Mouse (Mus musculus): ENCODE data around the gene Arhgap24. TPM values are rescaled to one million over a fixed set of nuclear protein-coding genes. Genes with fewer than 3 reads are reported as not detected.

The Arhgap24 gene
- polyA plus RNA-seq, 1 experiment: 12.5 TPM

GRCm38 (mm10) chr5:102777852-102778251 lies 296.7 kb downstream of the Arhgap24 start:
- no peaks in the 10 kb centered on the region for H3K27me3 ChIP-seq (ENCODE audit: control insufficient read depth, insufficient read depth, insufficient read length)
- no peak overlapping the region for H3K4me3 ChIP-seq
- H3K36me3 ChIP-seq (ENCODE audit: control insufficient read depth, insufficient read depth): no peaks in the 10 kb centered on the region
- H3K4me2 ChIP-seq (ENCODE audit: low read depth): peak overlapping the region; percentile 41
- H3ac ChIP-seq (ENCODE audit: control insufficient read depth, insufficient read length): no peak overlapping the region
- no peaks in the 10 kb centered on the region for H3K79me2 ChIP-seq (ENCODE audit: control insufficient read depth, insufficient read depth)
- TF ChIP-seq SRF (IDR thresholded peaks at IDR 0.05; ENCODE audit: control insufficient read depth, insufficient read length, low read depth) (no peak), MAX (IDR thresholded peaks at IDR 0.05; ENCODE audit: low read depth) (no peak), MYOG (IDR thresholded peaks at IDR 0.05; ENCODE audit: control insufficient read depth in 1 of 3, insufficient read depth in 1 of 3, insufficient read length in 2 of 3, low read depth in 2 of 3) (no peak), POLR2AphosphoS2 (IDR thresholded peaks at IDR 0.05; ENCODE audit: insufficient read length, low read depth) (no peak), CEBPB (IDR thresholded peaks at IDR 0.05; ENCODE audit: insufficient read depth, poor library complexity, severe bottlenecking) (no peak), POLR2A (IDR thresholded peaks at IDR 0.05; ENCODE audit: insufficient read length, low read depth) (no peak), REST (IDR thresholded peaks at IDR 0.05; ENCODE audit: insufficient read depth, insufficient read length) (no peak), MYOD1 (IDR thresholded peaks at IDR 0.05; ENCODE audit: control insufficient read depth in 1 of 3, insufficient read length in 2 of 3, low read depth in 2 of 3) (no peak), E2F4 (IDR thresholded peaks at IDR 0.05; ENCODE audit: insufficient read depth) (no peak), TCF3 (IDR thresholded peaks at IDR 0.05; ENCODE audit: insufficient read length, low read depth) (no peak), TCF12 (IDR thresholded peaks at IDR 0.05; ENCODE audit: insufficient read depth, poor library complexity, severe bottlenecking) (no peak)

- Histone ChIP-seq H3ac (ENCODE audit: control insufficient read depth, insufficient read length) (no peak overlapping the region), H3K27me3 (ENCODE audit: control insufficient read depth, insufficient read depth, insufficient read length) (no peaks in the 10 kb centered on the region), H3K36me3 (ENCODE audit: control insufficient read depth, insufficient read depth) (no peaks in the 10 kb centered on the region), H3K4me2 (ENCODE audit: low read depth) (peak overlapping the region; percentile 41), H3K4me3 (no peak overlapping the region), H3K79me2 (ENCODE audit: control insufficient read depth, insufficient read depth) (no peaks in the 10 kb centered on the region)
- TF ChIP-seq TCF3 (IDR thresholded peaks at IDR 0.05; ENCODE audit: insufficient read length, low read depth) (no peak), POLR2AphosphoS2 (IDR thresholded peaks at IDR 0.05; ENCODE audit: insufficient read length, low read depth) (no peak), REST (IDR thresholded peaks at IDR 0.05; ENCODE audit: insufficient read depth, insufficient read length) (no peak), USF1 (IDR thresholded peaks at IDR 0.05; ENCODE audit: low read depth) (no peak), CEBPB (IDR thresholded peaks at IDR 0.05; ENCODE audit: insufficient read depth, poor library complexity, severe bottlenecking) (no peak), MYOG (IDR thresholded peaks at IDR 0.05; ENCODE audit: control insufficient read depth in 1 of 3, insufficient read depth in 1 of 3, insufficient read length in 2 of 3, low read depth in 2 of 3) (no peak), MYOD1 (IDR thresholded peaks at IDR 0.05; ENCODE audit: control insufficient read depth in 1 of 3, insufficient read length in 2 of 3, low read depth in 2 of 3) (no peak), SRF (IDR thresholded peaks at IDR 0.05; ENCODE audit: control insufficient read depth, insufficient read length, low read depth) (no peak), E2F4 (IDR thresholded peaks at IDR 0.05; ENCODE audit: insufficient read depth) (no peak), TCF12 (IDR thresholded peaks at IDR 0.05; ENCODE audit: insufficient read depth, poor library complexity, severe bottlenecking) (no peak), MAX (IDR thresholded peaks at IDR 0.05; ENCODE audit: low read depth) (no peak), POLR2A (IDR thresholded peaks at IDR 0.05; ENCODE audit: insufficient read length, low read depth) (no peak)
These were observed 297.1 kb downstream of the Arhgap24 start for GRCm38 (mm10) chr5:102778253-102778652.

- Histone ChIP-seq H3K79me2 (ENCODE audit: control insufficient read depth, insufficient read depth) (no peaks in the 10 kb centered on the region), H3ac (ENCODE audit: control insufficient read depth, insufficient read length) (no peak overlapping the region), H3K27me3 (ENCODE audit: control insufficient read depth, insufficient read depth, insufficient read length) (no peaks in the 10 kb centered on the region), H3K4me2 (ENCODE audit: low read depth) (peak overlapping the region; percentile 7), H3K4me3 (no peak overlapping the region), H3K36me3 (ENCODE audit: control insufficient read depth, insufficient read depth) (no peaks in the 10 kb centered on the region)
- TF ChIP-seq TCF3 (IDR thresholded peaks at IDR 0.05; ENCODE audit: insufficient read length, low read depth): peak; percentile 73
- peak; percentile 93 for TF ChIP-seq TCF12 (IDR thresholded peaks at IDR 0.05; ENCODE audit: insufficient read depth, poor library complexity, severe bottlenecking)
- no peak for TF ChIP-seq POLR2A (IDR thresholded peaks at IDR 0.05; ENCODE audit: insufficient read length, low read depth)
- no peak for TF ChIP-seq MAX (IDR thresholded peaks at IDR 0.05; ENCODE audit: low read depth)
- TF ChIP-seq POLR2AphosphoS2 (IDR thresholded peaks at IDR 0.05; ENCODE audit: insufficient read length, low read depth): no peak
- TF ChIP-seq MYOG (IDR thresholded peaks at IDR 0.05; ENCODE audit: control insufficient read depth in 1 of 3, insufficient read depth in 1 of 3, insufficient read length in 2 of 3, low read depth in 2 of 3): peak; percentile 61 to 95 (median 77)
- peak; percentile 14 to 97 (median 94) for TF ChIP-seq MYOD1 (IDR thresholded peaks at IDR 0.05; ENCODE audit: control insufficient read depth in 1 of 3, insufficient read length in 2 of 3, low read depth in 2 of 3)
These were observed 302.4 kb downstream of the Arhgap24 start for GRCm38 (mm10) chr5:102783585-102783984.

GRCm38 (mm10) chr5:102786123-102786522 lies 304.9 kb downstream of the Arhgap24 start:
- Histone ChIP-seq H3K79me2 (ENCODE audit: control insufficient read depth, insufficient read depth) (no peaks in the 10 kb centered on the region), H3K36me3 (ENCODE audit: control insufficient read depth, insufficient read depth) (no peaks in the 10 kb centered on the region), H3K27me3 (ENCODE audit: control insufficient read depth, insufficient read depth, insufficient read length) (no peaks in the 10 kb centered on the region), H3K4me3 (no peak overlapping the region), H3K4me2 (ENCODE audit: low read depth) (no peak overlapping the region), H3ac (ENCODE audit: control insufficient read depth, insufficient read length) (no peak overlapping the region)
- TF ChIP-seq POLR2AphosphoS2 (IDR thresholded peaks at IDR 0.05; ENCODE audit: insufficient read length, low read depth) (no peak), MYOD1 (IDR thresholded peaks at IDR 0.05; ENCODE audit: control insufficient read depth in 1 of 3, insufficient read length in 2 of 3, low read depth in 2 of 3) (no peak), POLR2A (IDR thresholded peaks at IDR 0.05; ENCODE audit: insufficient read length, low read depth) (no peak), CEBPB (IDR thresholded peaks at IDR 0.05; ENCODE audit: insufficient read depth, poor library complexity, severe bottlenecking) (no peak), MAX (IDR thresholded peaks at IDR 0.05; ENCODE audit: low read depth) (no peak), SRF (IDR thresholded peaks at IDR 0.05; ENCODE audit: control insufficient read depth, insufficient read length, low read depth) (no peak), USF1 (IDR thresholded peaks at IDR 0.05; ENCODE audit: low read depth) (no peak), MYOG (IDR thresholded peaks at IDR 0.05; ENCODE audit: control insufficient read depth in 1 of 3, insufficient read depth in 1 of 3, insufficient read length in 2 of 3, low read depth in 2 of 3) (no peak), TCF3 (IDR thresholded peaks at IDR 0.05; ENCODE audit: insufficient read length, low read depth) (no peak), E2F4 (IDR thresholded peaks at IDR 0.05; ENCODE audit: insufficient read depth) (no peak), REST (IDR thresholded peaks at IDR 0.05; ENCODE audit: insufficient read depth, insufficient read length) (no peak), TCF12 (IDR thresholded peaks at IDR 0.05; ENCODE audit: insufficient read depth, poor library complexity, severe bottlenecking) (no peak)

All from myocyte (in vitro differentiated cells).